Mouse (Mus musculus): ENCODE measurements at regions not wholly inside any gene's neighbourhood (a gene's known extent, or its start where the extent isn't known, plus 50 kb on each side); places are given as distances from the start of the nearest gene placed in this dataset.

DNA sequence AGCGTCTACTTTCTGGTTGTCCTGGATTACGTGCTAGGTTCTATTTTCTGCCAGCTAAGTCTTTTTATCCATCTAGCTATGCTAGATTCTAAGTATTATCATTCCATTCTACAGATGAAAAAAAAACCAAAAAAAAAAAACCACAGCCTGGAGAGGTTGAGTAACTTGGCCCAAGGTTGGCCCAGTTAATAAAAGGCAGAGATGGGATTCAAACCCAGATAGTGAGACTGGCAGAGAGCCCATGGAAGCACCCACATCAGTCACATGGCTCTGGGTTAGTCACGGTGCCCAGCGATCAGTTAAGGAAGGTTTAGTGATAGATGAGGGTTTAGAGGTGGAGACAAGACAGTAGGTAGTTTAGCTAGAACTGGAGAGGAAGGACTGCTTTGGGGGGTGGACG is 1150.8 kb upstream of the A1bg start:
- TF ChIP-seq CTCF (IDR thresholded peaks at IDR 0.05): no peak
- TF ChIP-seq POLR2A (IDR thresholded peaks at IDR 0.05; ENCODE audit: insufficient read depth, low read depth, low read length): no peak
- TF ChIP-seq EP300 (IDR thresholded peaks at IDR 0.05; ENCODE audit: insufficient read depth, low read depth, low read length): no peak
- no peaks in the 10 kb centered on the region for H3K36me3 ChIP-seq (ENCODE audit: control insufficient read depth, insufficient read depth, low read length)
- DNase-seq: no peak
- H3K4me1 ChIP-seq (ENCODE audit: control insufficient read depth, insufficient read depth, low read length): no peaks in the 10 kb centered on the region; the same call in 1 of the 2 replicates
- H3K27me3 ChIP-seq (ENCODE audit: control insufficient read depth, insufficient read depth, low read length): no peaks in the 10 kb centered on the region
- no peak overlapping the region for H3K27ac ChIP-seq
- 88% methylated on average over 5 of the region's 5 CpGs for WGBS
- H3K79me2 ChIP-seq (replicated peaks; ENCODE audit: control insufficient read depth, insufficient read depth, low read length): no peaks in the 10 kb centered on the region
- intact Hi-C loops (cut with DNase I): no loop called here
- H3K9ac ChIP-seq (ENCODE audit: low read depth, low read length): no peak overlapping the region
- no peak overlapping the region for H3K4me3 ChIP-seq

DNA sequence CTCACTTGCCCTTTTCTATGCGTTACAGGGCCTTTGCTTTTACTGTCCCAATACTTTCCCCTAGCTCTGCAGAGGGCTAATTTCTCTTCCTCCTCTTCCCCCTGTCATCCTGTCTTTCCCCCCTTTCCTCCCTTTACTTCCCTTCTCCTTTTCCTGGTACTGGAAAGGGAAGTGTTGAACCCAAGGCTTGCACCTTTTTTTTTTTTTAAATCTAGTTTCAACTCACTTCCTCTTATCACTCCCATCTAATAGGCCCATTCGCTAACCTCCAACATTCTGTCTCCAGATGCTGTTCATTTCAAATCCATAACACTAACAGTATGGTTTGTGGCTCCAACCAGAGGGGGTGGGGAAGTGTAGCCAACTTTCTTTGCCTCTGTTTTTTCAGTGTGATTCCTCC is 1148.5 kb upstream of the A1bg start:
- H3K36me3 ChIP-seq (ENCODE audit: control insufficient read depth, insufficient read depth, low read length): no peaks in the 10 kb centered on the region
- WGBS: 87% methylated on average over 2 of the region's 2 CpGs
- intact Hi-C loops (cut with DNase I): no loop called here
- TF ChIP-seq CTCF (IDR thresholded peaks at IDR 0.05) (no peak), POLR2A (IDR thresholded peaks at IDR 0.05; ENCODE audit: insufficient read depth, low read depth, low read length) (no peak), EP300 (IDR thresholded peaks at IDR 0.05; ENCODE audit: insufficient read depth, low read depth, low read length) (no peak)
- no peaks in the 10 kb centered on the region; the same call in 1 of the 2 replicates for H3K4me1 ChIP-seq (ENCODE audit: control insufficient read depth, insufficient read depth, low read length)
- H3K27me3 ChIP-seq (ENCODE audit: control insufficient read depth, insufficient read depth, low read length): no peaks in the 10 kb centered on the region
- H3K27ac ChIP-seq: no peak overlapping the region
- no peak overlapping the region for H3K4me3 ChIP-seq
- H3K79me2 ChIP-seq (replicated peaks; ENCODE audit: control insufficient read depth, insufficient read depth, low read length): no peaks in the 10 kb centered on the region
- no peak for DNase-seq
- no peak overlapping the region for H3K9ac ChIP-seq (ENCODE audit: low read depth, low read length)

DNA sequence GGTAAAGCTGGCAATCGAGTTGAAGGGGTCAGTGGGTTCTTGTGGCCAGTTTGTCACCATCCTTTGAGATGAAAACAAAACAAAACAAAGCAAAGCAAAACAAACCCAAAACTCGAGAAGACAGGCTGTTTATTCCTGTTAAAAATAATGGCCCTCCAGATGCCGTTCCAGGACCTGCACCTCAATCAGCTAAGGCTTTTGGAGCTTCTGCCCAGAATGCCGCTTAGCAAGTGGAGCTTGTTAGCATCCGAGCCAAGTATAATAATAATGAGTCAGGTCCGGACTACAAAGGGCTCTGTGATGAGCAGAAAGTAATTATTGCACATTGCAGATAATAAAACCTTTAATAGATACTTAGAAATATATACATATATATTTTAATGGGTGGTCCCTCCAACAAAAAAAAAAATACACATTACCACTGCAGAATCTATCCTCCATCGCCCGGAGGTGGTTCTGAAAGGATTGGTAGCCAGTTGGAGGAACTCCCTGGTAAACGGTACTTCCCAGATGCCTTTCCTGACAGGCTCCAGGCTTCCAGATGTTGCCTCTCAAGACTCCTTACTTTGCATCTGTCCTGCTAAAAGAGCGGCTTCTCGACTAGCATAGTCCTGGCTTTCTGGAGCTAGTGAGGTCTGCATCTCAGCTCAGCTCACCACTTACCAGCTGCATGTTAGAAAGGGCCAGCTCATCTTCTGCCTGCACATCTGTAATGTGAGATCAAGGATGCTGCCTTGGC is 1145.8 kb upstream of the A1bg start:
- Histone ChIP-seq H3K36me3 (ENCODE audit: control insufficient read depth, insufficient read depth, low read length) (no peaks in the 10 kb centered on the region), H3K27ac (no peak overlapping the region), H3K27me3 (ENCODE audit: control insufficient read depth, insufficient read depth, low read length) (no peaks in the 10 kb centered on the region), H3K4me3 (no peak overlapping the region), H3K4me1 (ENCODE audit: control insufficient read depth, insufficient read depth, low read length) (no peaks in the 10 kb centered on the region; the same call in 1 of the 2 replicates), H3K9ac (ENCODE audit: low read depth, low read length) (no peak overlapping the region), H3K79me2 (replicated peaks; ENCODE audit: control insufficient read depth, insufficient read depth, low read length) (no peaks in the 10 kb centered on the region)
- no peak for DNase-seq
- intact Hi-C loops (cut with DNase I): no loop called here
- TF ChIP-seq CTCF (IDR thresholded peaks at IDR 0.05): no peak
- no peak for TF ChIP-seq EP300 (IDR thresholded peaks at IDR 0.05; ENCODE audit: insufficient read depth, low read depth, low read length)
- TF ChIP-seq POLR2A (IDR thresholded peaks at IDR 0.05; ENCODE audit: insufficient read depth, low read depth, low read length): no peak
- WGBS: 72% methylated on average over 11 of the region's 11 CpGs

DNA sequence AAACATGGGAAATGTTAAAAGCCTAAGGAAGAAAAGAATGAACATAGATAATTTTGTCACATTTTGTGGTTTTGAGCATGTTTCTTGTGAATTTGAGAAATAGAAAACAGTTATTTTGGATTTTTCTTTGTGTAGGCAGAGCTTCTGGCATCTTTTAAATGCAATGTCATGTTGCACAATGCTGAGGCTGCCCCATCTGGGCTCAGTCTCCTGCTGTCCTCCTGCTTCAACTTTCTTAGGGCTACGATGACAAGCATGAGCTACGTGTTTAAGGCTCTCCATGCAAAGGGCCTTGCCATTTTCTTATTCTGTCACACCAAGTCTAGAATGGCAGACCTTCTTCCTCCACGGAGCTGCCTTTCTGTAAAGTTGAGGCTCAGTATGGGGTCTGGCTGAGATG is 1141.6 kb upstream of the A1bg start:
- H3K9ac ChIP-seq (ENCODE audit: low read depth, low read length): no peak overlapping the region
- H3K36me3 ChIP-seq (ENCODE audit: control insufficient read depth, insufficient read depth, low read length): no peaks in the 10 kb centered on the region
- no peak overlapping the region for H3K4me3 ChIP-seq
- 90% methylated on average over 3 of the region's 3 CpGs for WGBS
- intact Hi-C loops (cut with DNase I): no loop called here
- no peaks in the 10 kb centered on the region for H3K27me3 ChIP-seq (ENCODE audit: control insufficient read depth, insufficient read depth, low read length)
- no peak overlapping the region for H3K27ac ChIP-seq
- H3K4me1 ChIP-seq (ENCODE audit: control insufficient read depth, insufficient read depth, low read length): no peaks in the 10 kb centered on the region; the same call in 1 of the 2 replicates
- TF ChIP-seq POLR2A (IDR thresholded peaks at IDR 0.05; ENCODE audit: insufficient read depth, low read depth, low read length) (no peak), EP300 (IDR thresholded peaks at IDR 0.05; ENCODE audit: insufficient read depth, low read depth, low read length) (no peak), CTCF (IDR thresholded peaks at IDR 0.05) (no peak)
- DNase-seq: no peak
- no peaks in the 10 kb centered on the region for H3K79me2 ChIP-seq (replicated peaks; ENCODE audit: control insufficient read depth, insufficient read depth, low read length)

DNA sequence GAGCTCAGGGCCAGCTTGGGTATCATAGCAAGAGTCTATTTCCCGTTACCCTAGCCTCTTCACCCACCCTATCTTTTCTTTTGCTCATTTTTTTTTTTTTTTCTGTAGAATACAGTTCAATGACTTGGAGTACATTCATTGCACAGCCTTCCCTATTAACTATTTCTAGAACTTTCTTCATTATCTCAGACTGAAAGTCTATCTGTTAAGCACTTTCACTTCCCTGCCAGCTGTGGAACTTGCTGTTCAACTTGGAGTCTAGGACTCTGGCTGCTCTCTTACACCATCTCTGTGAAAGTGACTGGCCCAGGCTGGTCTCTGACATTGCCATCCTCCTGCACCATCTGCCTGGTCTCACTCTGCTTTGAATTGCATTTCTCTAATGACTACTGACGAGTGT is 1134.6 kb upstream of the A1bg start:
- Histone ChIP-seq H3K27ac (no peak overlapping the region), H3K27me3 (ENCODE audit: control insufficient read depth, insufficient read depth, low read length) (no peaks in the 10 kb centered on the region), H3K4me1 (ENCODE audit: control insufficient read depth, insufficient read depth, low read length) (no peaks in the 10 kb centered on the region; the same call in 1 of the 2 replicates), H3K36me3 (ENCODE audit: control insufficient read depth, insufficient read depth, low read length) (no peaks in the 10 kb centered on the region), H3K4me3 (no peak overlapping the region), H3K9ac (ENCODE audit: low read depth, low read length) (no peak overlapping the region), H3K79me2 (replicated peaks; ENCODE audit: control insufficient read depth, insufficient read depth, low read length) (no peaks in the 10 kb centered on the region)
- intact Hi-C loops (cut with DNase I): no loop called here
- DNase-seq: no peak
- 77% methylated on average over 2 of the region's 2 CpGs for whole genome bisulfite sequencing
- no peak for TF ChIP-seq CTCF (IDR thresholded peaks at IDR 0.05)
- no peak for TF ChIP-seq POLR2A (IDR thresholded peaks at IDR 0.05; ENCODE audit: insufficient read depth, low read depth, low read length)
- no peak for TF ChIP-seq EP300 (IDR thresholded peaks at IDR 0.05; ENCODE audit: insufficient read depth, low read depth, low read length)

DNA sequence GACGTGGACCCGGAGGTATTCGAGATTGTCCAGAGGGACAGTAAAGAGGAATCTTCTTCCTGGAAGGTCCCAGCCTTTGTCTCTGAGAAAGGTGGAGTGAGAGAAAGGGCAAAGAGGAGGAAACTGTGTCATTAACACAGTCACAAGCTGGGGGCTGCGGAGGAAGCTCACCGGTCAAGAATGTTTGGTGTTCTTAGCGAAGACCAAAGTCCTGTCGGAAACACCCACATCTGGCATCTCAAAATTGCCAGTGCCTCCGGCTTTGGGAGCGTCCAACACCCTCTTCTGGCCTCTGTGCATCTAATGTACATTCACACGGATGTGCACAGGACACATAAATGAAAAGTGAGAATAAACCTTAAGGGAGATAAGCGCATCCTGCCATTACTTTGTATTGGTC is 1134.1 kb upstream of the A1bg start:
- Histone ChIP-seq H3K27ac (no peak overlapping the region), H3K27me3 (ENCODE audit: control insufficient read depth, insufficient read depth, low read length) (no peaks in the 10 kb centered on the region), H3K4me3 (no peak overlapping the region), H3K79me2 (replicated peaks; ENCODE audit: control insufficient read depth, insufficient read depth, low read length) (no peaks in the 10 kb centered on the region), H3K9ac (ENCODE audit: low read depth, low read length) (no peak overlapping the region), H3K4me1 (ENCODE audit: control insufficient read depth, insufficient read depth, low read length) (no peaks in the 10 kb centered on the region; the same call in 1 of the 2 replicates), H3K36me3 (ENCODE audit: control insufficient read depth, insufficient read depth, low read length) (no peaks in the 10 kb centered on the region)
- WGBS: 58% methylated on average over 11 of the region's 11 CpGs
- intact Hi-C loops (cut with DNase I): no loop called here
- TF ChIP-seq POLR2A (IDR thresholded peaks at IDR 0.05; ENCODE audit: insufficient read depth, low read depth, low read length) (no peak), CTCF (IDR thresholded peaks at IDR 0.05) (no peak), EP300 (IDR thresholded peaks at IDR 0.05; ENCODE audit: insufficient read depth, low read depth, low read length) (no peak)
- no peak for DNase-seq

All from heart, adult 2 months (tissue).